Mouse (Mus musculus) lung, adult 18-20 months (tissue): ENCODE measurements around the gene Fam19a4.
"Not testable (repeated sequence)": the region's sequence is repeated elsewhere in the genome, so short reads cannot be mapped to it uniquely, and the experiment has no call there.

Experiments used
- DNase-seq, 2 experiments: peaks; one replicate each; pipeline ENCODE4 v3.0.0; 2022; ENCODE audit warnings: mixed read lengths in 2 of 2

The Fam19a4 gene

GRCm38 (mm10) chr6:96935776-96936175, 124.4 kb downstream of the Fam19a4 start:
- DNase-seq: no peak

- DNase-seq: no peak
Measured at GRCm38 (mm10) chr6:96909061-96909480, 151.1 kb downstream of the Fam19a4 start.

- DNase-seq: not testable (repeated sequence)
Measured at GRCm38 (mm10) chr6:96877105-96877504, 183.1 kb downstream of the Fam19a4 start.

GRCm38 (mm10) chr6:96876651-96877050, 183.6 kb downstream of the Fam19a4 start:
- not testable (repeated sequence) for DNase-seq

- DNase-seq: no peak
Measured at GRCm38 (mm10) chr6:96853065-96853464, 207.1 kb downstream of the Fam19a4 start.

GRCm38 (mm10) chr6:96843944-96844343, 216.3 kb downstream of the Fam19a4 start:
- DNase-seq: no peak

- no peak for DNase-seq
Measured at GRCm38 (mm10) chr6:96840634-96841033, 219.6 kb downstream of the Fam19a4 start.

GRCm38 (mm10) chr6:96826626-96827025, 233.6 kb downstream of the Fam19a4 start:
- DNase-seq: no peak

GRCm38 (mm10) chr6:96802981-96803380, 257.2 kb downstream of the Fam19a4 start:
- DNase-seq: no peak

- DNase-seq: no peak
Measured at GRCm38 (mm10) chr6:96798746-96799145, 261.5 kb downstream of the Fam19a4 start.

- DNase-seq: no peak
Measured at GRCm38 (mm10) chr6:96797451-96797850, 262.8 kb downstream of the Fam19a4 start.
